Mouse (Mus musculus): Measurements from ENCODE around the gene Psmb8. TPM values are rescaled to one million over a fixed set of nuclear protein-coding genes. Genes with fewer than 3 reads are reported as not detected.

Gene Psmb8
- total RNA-seq, 2 experiments from 2014 or later, result 2.2 to 3.4 TPM

- intact Hi-C loops (cut with DNase I), result loop anchor here (10.0 kb wide), 1 partner anchor 126 kb away; the partner anchor contains the start of gene H2-Eb1
- DNase-seq, result no peak
- Histone ChIP-seq H3K27ac (no peak overlapping the region), H3K4me3 (no peak overlapping the region)
- no peak for TF ChIP-seq CTCF (IDR thresholded peaks at IDR 0.05)
Measured at GRCm38 (mm10) chr17:34179019-34179418, 18.5 kb upstream of the Psmb8 start.

- no peak for TF ChIP-seq CTCF (IDR thresholded peaks at IDR 0.05)
- intact Hi-C loops (cut with DNase I), result loop anchor here (10.0 kb wide), 1 partner anchor 125 kb away; the partner anchor contains the start of gene H2-Eb1
- no peak overlapping the region for H3K4me3 ChIP-seq
- DNase-seq, result no peak
- H3K27ac ChIP-seq, result no peak overlapping the region
Measured at GRCm38 (mm10) chr17:34179913-34180859, 17.3 kb upstream of the Psmb8 start.

DNA sequence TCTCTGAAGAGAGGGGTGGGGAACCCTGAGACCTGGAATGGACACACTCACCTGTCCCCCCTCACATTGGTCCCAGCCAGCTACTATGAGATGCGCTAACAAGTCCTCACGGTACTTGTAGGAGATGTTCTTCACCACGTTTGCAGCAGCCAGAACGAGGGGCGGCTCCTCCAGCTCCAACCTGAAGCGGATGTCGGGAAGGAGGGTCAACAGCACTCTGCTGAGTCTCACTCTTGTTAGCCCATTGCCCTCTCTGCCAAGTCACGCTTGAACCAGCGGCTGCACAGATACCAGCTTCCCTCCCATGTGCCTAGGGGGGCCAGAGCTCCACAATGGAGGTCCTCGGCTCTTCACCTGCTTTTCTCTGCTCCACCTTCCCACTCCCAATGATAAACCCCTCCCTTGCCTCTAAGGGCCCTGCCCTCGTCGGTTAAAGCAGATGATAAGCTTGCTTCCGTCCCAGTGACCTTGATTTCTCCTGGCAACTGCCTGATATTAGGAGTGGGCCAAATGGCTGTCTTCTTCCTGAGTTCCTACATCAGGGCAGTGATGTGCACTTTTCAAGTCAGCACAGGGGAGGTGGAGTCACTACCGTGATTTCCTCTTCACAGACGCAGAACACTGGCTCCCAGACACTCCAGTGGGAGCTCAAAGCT lies 13.8 kb upstream of the Psmb8 start:
- no peak overlapping the region for H3K27ac ChIP-seq
- no peak for TF ChIP-seq CTCF (IDR thresholded peaks at IDR 0.05)
- DNase-seq, result no peak
- intact Hi-C loops (cut with DNase I), result no loop called here
- no peak overlapping the region for H3K4me3 ChIP-seq

GRCm38 (mm10) chr17:34185526-34185925 lies 12.0 kb upstream of the Psmb8 start:
- H3K4me3 ChIP-seq, result no peak overlapping the region
- intact Hi-C loops (cut with DNase I), result no loop called here
- no peak for TF ChIP-seq CTCF (IDR thresholded peaks at IDR 0.05)
- no peak overlapping the region for H3K27ac ChIP-seq
- no peak for DNase-seq

DNA sequence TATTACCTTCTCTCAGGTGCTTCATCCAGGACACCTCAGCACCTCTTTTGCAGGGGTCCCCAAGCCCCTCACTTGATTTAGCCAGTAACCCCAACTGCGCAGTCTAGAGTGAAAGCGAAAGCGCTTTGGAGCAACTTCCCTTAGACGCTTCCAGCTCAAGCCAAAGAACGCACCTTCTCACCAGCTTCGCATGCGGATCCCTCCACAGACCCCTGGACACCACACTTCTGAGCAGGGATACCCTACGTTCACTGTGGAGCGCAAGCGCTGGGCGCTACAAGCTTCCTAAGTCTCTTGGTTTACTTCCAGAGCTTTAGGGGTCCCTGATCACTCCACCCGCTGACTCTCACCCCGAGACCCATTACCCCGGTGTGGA lies 10.6 kb upstream of the Psmb8 start:
- Histone ChIP-seq H3K27ac (peak overlapping the region; percentile 89), H3K4me3 (peak overlapping the region; percentile 88)
- TF ChIP-seq CTCF (IDR thresholded peaks at IDR 0.05), result no peak
- intact Hi-C loops (cut with DNase I), result no loop called here
- no peak for DNase-seq

- peak; percentile 98 for DNase-seq
- intact Hi-C loops (cut with DNase I), result no loop called here
- Histone ChIP-seq H3K4me3 (peak within 1 kb of the TSS; percentile 88), H3K27ac (peak within 1 kb of the TSS; percentile 89)
- no peak for TF ChIP-seq CTCF (IDR thresholded peaks at IDR 0.05)
Measured at GRCm38 (mm10) chr17:34187261-34187916, 10.1 kb upstream of the Psmb8 start, which contains the start of the genes Tap1 and Psmb9. Tap1 (plus strand) TSS chr17:34187553. Psmb9 (minus strand) TSS chr17:34187764.

GRCm38 (mm10) chr17:34188010-34188409 lies 9.5 kb upstream of the Psmb8 start:
- DNase-seq, result no peak
- TF ChIP-seq CTCF (IDR thresholded peaks at IDR 0.05), result no peak
- Histone ChIP-seq H3K4me3 (peak overlapping the region; percentile 88), H3K27ac (peak overlapping the region; percentile 89)
- intact Hi-C loops (cut with DNase I), result no loop called here

GRCm38 (mm10) chr17:34188986-34189385 lies 8.5 kb upstream of the Psmb8 start:
- H3K27ac ChIP-seq, result no peak overlapping the region
- H3K4me3 ChIP-seq, result no peak overlapping the region; the same call in 1 of the 2 replicates
- no peak for TF ChIP-seq CTCF (IDR thresholded peaks at IDR 0.05)
- no peak for DNase-seq
- intact Hi-C loops (cut with DNase I), result no loop called here

- H3K27ac ChIP-seq, result no peak overlapping the region
- intact Hi-C loops (cut with DNase I), result no loop called here
Measured at GRCm38 (mm10) chr17:34192852-34193251, 4.7 kb upstream of the Psmb8 start.

GRCm38 (mm10) chr17:34193468-34193867 lies 4.1 kb upstream of the Psmb8 start:
- TF ChIP-seq CTCF (IDR thresholded peaks at IDR 0.05), result no peak
- no peak overlapping the region for H3K4me3 ChIP-seq
- DNase-seq, result no peak
- H3K27ac ChIP-seq, result no peak overlapping the region
- intact Hi-C loops (cut with DNase I), result no loop called here

More at GRCm38 (mm10) chr17:34192852-34193251, 4.7 kb upstream of the Psmb8 start:
- no peak overlapping the region for H3K4me3 ChIP-seq
- DNase-seq, result no peak
- no peak for TF ChIP-seq CTCF (IDR thresholded peaks at IDR 0.05)

GRCm38 (mm10) chr17:34194723-34195122 lies 2.8 kb upstream of the Psmb8 start:
- no peak for DNase-seq
- no peak for TF ChIP-seq CTCF (IDR thresholded peaks at IDR 0.05)
- Histone ChIP-seq H3K27ac (no peak overlapping the region), H3K4me3 (no peak overlapping the region)
- intact Hi-C loops (cut with DNase I), result no loop called here

GRCm38 (mm10) chr17:34196491-34196890 lies 1.0 kb upstream of the Psmb8 start:
- intact Hi-C loops (cut with DNase I), result no loop called here
- no peak for DNase-seq
- no peak for TF ChIP-seq CTCF (IDR thresholded peaks at IDR 0.05)
- H3K27ac ChIP-seq, result no peak overlapping the region
- H3K4me3 ChIP-seq, result no peak overlapping the region

All from gastrocnemius, adult 2 months (tissue).